Mouse (Mus musculus) cerebellum, adult 2 months (tissue): Measurements from ENCODE around the gene Fkbp8. TPM values are rescaled to one million over a fixed set of nuclear protein-coding genes. Genes with fewer than 3 reads are reported as not detected.

Source experiments
- DNase-seq, 2 experiments: peaks; one replicate each; pipeline ENCODE4 v3.0.0; 2021
- H3K27ac ChIP-seq: fragments of 200-500 bp; 2 replicates; pipeline ENCODE4 v1.5.1; 2012; ENCODE audit warnings: low read length, control low read depth, inconsistent platforms; ENCODE audit not compliant: insufficient read depth
- H3K27me3 ChIP-seq: fragments of 200-500 bp; 2 replicates; pipeline ENCODE4 v1.6.1; 2012; ENCODE audit warnings: inconsistent platforms, mild to moderate bottlenecking, low read length, moderate library complexity; ENCODE audit not compliant: control insufficient read depth, insufficient read depth
- H3K4me1 ChIP-seq: fragments of 200-500 bp; 2 replicates; pipeline ENCODE4 v1.6.1; 2011; ENCODE audit warnings: low read length; ENCODE audit not compliant: control insufficient read depth, insufficient read depth
- H3K4me3 ChIP-seq: fragments of 200-500 bp; replicated peaks from 2 replicates; pipeline ENCODE3; 2011; ENCODE audit warnings: mild to moderate bottlenecking, low read depth, low read length, control low read depth; ENCODE audit not compliant: insufficient read depth
- CTCF ChIP-seq: fragments of 200-500 bp; IDR thresholded peaks from 2 replicates; pipeline ENCODE4 v1.5.1; 2011; ENCODE audit warnings: low read depth, mild to moderate bottlenecking, control low read depth, low read length, moderate library complexity, borderline replicate concordance; ENCODE audit not compliant: insufficient read depth
- POLR2A ChIP-seq: fragments of 200-500 bp; IDR thresholded peaks from 2 replicates; pipeline ENCODE4 v1.6.1; 2011; ENCODE audit warnings: low read length, control low read depth, borderline replicate concordance; ENCODE audit not compliant: insufficient read depth
- WGBS: fragments of 180-500 bp; shearing (Covaris S2); methylation state at CpG from one replicate; pipeline ENCODE4 v1.1.7; 2018; 5-methylcytosine and 5-hydroxymethylcytosine counted together
- polyA plus RNA-seq: library from polyadenylated mRNA; depleted of rRNA; stranded (reverse); fragments of >200 nt; gene quantifications from 2 replicates; pipeline ENCODE4 v1.2.3, GENCODE M21; 2012

The Fkbp8 gene
- polyA plus RNA-seq, 1 experiment, result 552 TPM

GRCm38 (mm10) chr8:70495001-70495770 lies 32.3 kb upstream of the Fkbp8 start:
- WGBS, result 38% methylated on average over 19 of the region's 21 CpGs
- no peak overlapping the region for H3K4me3 ChIP-seq
- no peak for DNase-seq

GRCm38 (mm10) chr8:70495771-70496062 lies 31.8 kb upstream of the Fkbp8 start:
- 52% methylated on average over 12 of the region's 12 CpGs for WGBS
- no peak for TF ChIP-seq CTCF
- H3K4me1 ChIP-seq, result peaks cover 9% of the 10 kb centered on the region; the same call in 1 of the 2 replicates
- peaks cover 1% of the 10 kb centered on the region; the same call in 1 of the 2 replicates for H3K27me3 ChIP-seq
- H3K27ac ChIP-seq, result no peak overlapping the region
- no peak overlapping the region for H3K4me3 ChIP-seq
- DNase-seq, result no peak

More at GRCm38 (mm10) chr8:70495001-70495770, 32.3 kb upstream of the Fkbp8 start:
- Histone ChIP-seq H3K4me1 (peaks cover 9% of the 10 kb centered on the region; the same call in 1 of the 2 replicates), H3K27me3 (peaks cover 1% of the 10 kb centered on the region; the same call in 1 of the 2 replicates), H3K27ac (no peak overlapping the region)
- TF ChIP-seq CTCF (no peak), POLR2A (no peak)

- no peaks in the 10 kb centered on the region for H3K27me3 ChIP-seq
- WGBS, result 18% methylated on average over 38 of the region's 39 CpGs
- peak overlapping the region; percentile 11 for H3K4me3 ChIP-seq
- peak; percentile 81 to 85 for DNase-seq
- H3K27ac ChIP-seq, result no peak overlapping the region
- H3K4me1 ChIP-seq, result peaks cover 20% of the 10 kb centered on the region
- TF ChIP-seq CTCF (no peak), POLR2A (no peak)
Measured at GRCm38 (mm10) chr8:70500386-70501301, 26.9 kb upstream of the Fkbp8 start.

GRCm38 (mm10) chr8:70501820-70502529 lies 25.5 kb upstream of the Fkbp8 start:
- WGBS, result 18% methylated on average over 23 of the region's 23 CpGs
- DNase-seq, result peak; percentile 60 to 61
- no peak for TF ChIP-seq POLR2A
- TF ChIP-seq CTCF, result no peak
- Histone ChIP-seq H3K27ac (no peak overlapping the region), H3K4me1 (peaks cover 22% of the 10 kb centered on the region), H3K4me3 (no peak overlapping the region), H3K27me3 (no peaks in the 10 kb centered on the region)

GRCm38 (mm10) chr8:70502540-70502939 lies 25.0 kb upstream of the Fkbp8 start:
- no peak overlapping the region for H3K27ac ChIP-seq
- H3K4me3 ChIP-seq, result no peak overlapping the region
- H3K27me3 ChIP-seq, result no peaks in the 10 kb centered on the region
- no peak for DNase-seq
- TF ChIP-seq CTCF, result no peak
- TF ChIP-seq POLR2A, result no peak
- WGBS, result 47% methylated on average over 12 of the region's 12 CpGs
- peaks cover 22% of the 10 kb centered on the region for H3K4me1 ChIP-seq

- peak; percentile 80 for DNase-seq
- 18% methylated on average over 46 of the region's 46 CpGs for WGBS
- Histone ChIP-seq H3K4me1 (peaks cover 22% of the 10 kb centered on the region), H3K27me3 (no peaks in the 10 kb centered on the region), H3K4me3 (no peak overlapping the region), H3K27ac (no peak overlapping the region)
- TF ChIP-seq POLR2A (no peak), CTCF (peak; percentile 74)
Measured at GRCm38 (mm10) chr8:70503062-70503750, 24.3 kb upstream of the Fkbp8 start.

- Histone ChIP-seq H3K27ac (no peak overlapping the region), H3K27me3 (no peaks in the 10 kb centered on the region), H3K4me3 (no peak overlapping the region), H3K4me1 (peaks cover 31% of the 10 kb centered on the region)
- DNase-seq, result peak; percentile 62 to 67
- WGBS, result 8% methylated on average over 16 of the region's 16 CpGs
- TF ChIP-seq POLR2A (no peak), CTCF (no peak)
Measured at GRCm38 (mm10) chr8:70504291-70504716, 23.2 kb upstream of the Fkbp8 start.
